Mouse (Mus musculus) layer of hippocampus, adult 8-10 months (tissue): ENCODE measurements at regions not wholly inside any gene's neighbourhood (a gene's known extent, or its start where the extent isn't known, plus 50 kb on each side); places are given as distances from the start of the nearest gene placed in this dataset.

Experiments used
- DNase-seq, 2 experiments: peaks; one replicate each; pipeline ENCODE4 v3.0.0; 2022; ENCODE audit warnings: low spot score in 2 of 2

DNA sequence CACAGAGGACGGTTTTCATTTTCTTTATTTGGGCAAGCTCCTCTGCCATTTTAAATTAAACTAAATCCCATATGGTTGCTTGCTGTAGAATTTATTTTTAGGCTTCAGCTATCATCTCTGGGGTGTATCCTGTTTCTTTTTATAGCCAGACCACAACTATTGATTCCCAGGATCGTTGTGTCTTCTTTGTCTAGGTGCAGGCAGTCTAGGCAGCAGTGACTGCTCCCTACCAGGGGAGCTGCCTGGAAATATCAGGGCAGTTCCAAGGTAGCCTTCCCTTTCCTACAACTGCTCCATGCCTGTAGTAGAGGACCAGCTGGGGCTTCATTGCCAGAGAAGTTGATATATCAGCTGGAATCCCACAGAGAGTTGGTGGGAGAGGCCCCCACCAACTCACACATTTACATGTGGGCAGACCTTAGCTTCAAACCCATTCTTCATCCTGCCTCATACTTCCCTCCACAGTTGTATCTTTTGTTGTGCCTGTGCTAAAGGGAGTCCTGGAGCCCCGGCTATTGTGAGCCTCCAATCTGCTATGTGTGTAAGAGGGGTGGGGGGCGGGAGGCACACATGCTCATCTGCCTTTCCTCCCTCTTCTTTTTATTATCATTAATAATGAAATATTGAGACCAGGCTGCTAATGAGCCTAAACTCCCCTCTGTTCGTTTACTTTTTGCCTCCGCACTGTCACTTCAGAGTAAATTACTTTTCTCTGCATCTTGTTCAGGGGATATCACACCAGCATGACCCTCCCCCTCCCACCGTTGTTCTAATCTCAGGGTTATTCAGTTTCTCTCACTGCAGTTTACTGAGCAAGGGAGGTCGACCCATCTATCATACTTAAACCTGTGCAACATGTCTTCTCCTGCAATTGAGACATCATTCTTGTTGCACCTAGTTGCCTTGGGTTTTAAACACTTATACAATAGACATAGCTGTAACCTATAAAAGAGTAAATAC lies 576.3 kb upstream of the Plxna2 start:
- no peak for DNase-seq

DNA sequence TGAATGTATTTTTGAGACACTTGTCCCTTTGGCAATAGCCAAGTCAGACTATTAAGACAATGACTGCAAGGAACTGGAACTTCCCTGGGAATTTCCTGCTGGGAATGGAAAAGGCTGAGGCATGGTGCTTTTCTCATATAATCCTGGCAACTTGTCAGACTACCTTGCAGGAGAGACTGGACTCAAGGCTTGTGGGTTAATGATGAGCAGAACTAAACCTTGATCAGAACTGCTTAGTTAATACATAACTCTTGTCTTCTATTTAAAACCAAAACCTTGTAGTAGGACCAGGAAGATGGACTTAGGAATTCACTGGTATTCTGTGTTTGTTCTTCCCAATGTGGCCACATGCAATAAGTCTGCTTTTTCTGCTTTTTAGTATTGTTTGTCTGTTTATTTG lies 579.3 kb upstream of the Plxna2 start:
- no peak for DNase-seq

GRCm38 (mm10) chr1:194034199-194034883 lies 583.7 kb upstream of the Plxna2 start:
- no peak for DNase-seq

- no peak for DNase-seq
Observed at GRCm38 (mm10) chr1:194032603-194033002, 585.4 kb upstream of the Plxna2 start.

- no peak for DNase-seq
Observed at GRCm38 (mm10) chr1:194030651-194031228, 587.3 kb upstream of the Plxna2 start.

DNA sequence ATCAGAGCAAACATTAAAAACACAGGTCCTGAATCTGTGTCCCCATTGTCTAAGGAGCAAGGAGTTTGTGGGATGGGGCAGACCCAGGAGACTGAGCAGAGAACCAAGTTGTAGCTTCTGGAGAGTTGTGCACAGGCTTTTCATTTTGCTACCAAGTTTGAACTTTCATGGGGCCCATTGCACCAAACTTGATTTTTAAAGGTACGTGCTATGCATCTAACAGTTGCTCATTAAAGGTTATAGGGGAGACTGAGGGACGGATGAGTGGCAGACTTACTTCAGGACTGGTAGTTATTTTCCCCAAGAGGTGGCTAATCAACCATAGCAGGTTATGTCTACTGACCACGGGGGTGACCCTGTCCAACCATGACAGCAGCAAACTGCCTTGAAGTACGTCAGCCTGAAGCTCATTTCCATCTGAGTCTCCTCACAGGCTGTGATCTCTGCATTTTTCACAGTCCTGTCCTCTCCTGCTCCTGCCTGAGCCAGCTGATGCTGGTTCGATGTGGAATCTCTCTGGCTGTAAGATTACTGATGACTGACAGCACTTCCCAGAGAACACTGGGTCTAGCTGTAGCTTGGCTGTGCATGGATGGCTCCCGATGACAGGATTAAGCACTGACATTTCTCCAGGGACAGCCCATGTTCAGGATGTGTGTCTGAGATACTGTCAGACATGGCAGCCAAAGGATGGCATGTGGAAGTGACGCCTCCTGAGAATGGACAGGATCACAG lies 590.9 kb upstream of the Plxna2 start:
- DNase-seq = no peak

- no peak for DNase-seq
Observed at GRCm38 (mm10) chr1:194026213-194026612, 591.8 kb upstream of the Plxna2 start.

- peak; percentile 71 to 82 for DNase-seq
Observed at GRCm38 (mm10) chr1:194019282-194019681, 598.7 kb upstream of the Plxna2 start.

GRCm38 (mm10) chr1:193992226-193992625 lies 622.1 kb upstream of the Camk1g start:
- DNase-seq = no peak

- DNase-seq = peak; percentile 10 to 11
Observed at GRCm38 (mm10) chr1:193989956-193990675, 620.0 kb upstream of the Camk1g start.

DNA sequence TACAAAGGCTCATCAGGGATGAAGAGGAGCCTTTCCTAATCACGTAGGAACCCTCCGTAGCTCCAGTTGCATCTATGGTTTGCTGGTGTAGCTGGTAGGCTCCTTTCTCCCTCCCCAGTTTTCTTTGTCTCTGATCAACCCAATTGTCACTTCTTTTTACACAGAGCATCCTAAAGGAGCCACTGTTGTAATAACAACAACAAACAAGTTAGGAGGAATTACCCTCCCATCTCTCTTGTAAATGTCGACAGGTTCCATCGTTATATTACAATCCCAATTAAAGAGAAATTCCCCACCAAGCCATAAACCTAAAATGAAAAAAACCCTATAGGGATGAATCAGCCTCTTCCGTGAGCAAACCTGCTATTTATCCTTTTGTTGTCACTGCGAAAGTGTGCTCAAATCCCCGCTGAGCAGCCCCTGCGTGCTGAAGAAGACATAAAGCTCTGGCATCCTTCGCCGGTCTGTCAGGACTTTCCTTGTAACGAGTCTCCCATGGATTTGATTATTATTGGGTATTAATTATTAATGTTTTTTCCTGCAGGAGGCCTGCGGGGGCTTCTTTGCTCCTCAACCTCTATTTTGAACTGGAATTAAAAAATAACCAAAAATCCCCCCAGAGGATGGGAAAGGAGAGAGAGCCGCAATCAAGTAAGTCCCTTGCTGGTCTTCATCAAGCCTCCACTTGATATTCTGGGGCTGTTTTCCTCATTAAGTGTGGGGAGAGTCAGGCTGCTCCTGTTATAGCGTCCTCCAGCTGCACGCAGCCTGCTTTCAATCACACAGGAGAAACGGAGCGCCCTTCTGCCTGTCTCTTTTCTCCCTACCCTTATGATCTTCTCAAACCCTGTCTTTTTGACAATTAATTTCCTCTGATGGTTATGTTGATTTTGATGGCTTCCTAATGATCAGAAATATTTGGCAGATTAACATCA lies 619.1 kb upstream of the Camk1g start:
- DNase-seq = no peak

DNA sequence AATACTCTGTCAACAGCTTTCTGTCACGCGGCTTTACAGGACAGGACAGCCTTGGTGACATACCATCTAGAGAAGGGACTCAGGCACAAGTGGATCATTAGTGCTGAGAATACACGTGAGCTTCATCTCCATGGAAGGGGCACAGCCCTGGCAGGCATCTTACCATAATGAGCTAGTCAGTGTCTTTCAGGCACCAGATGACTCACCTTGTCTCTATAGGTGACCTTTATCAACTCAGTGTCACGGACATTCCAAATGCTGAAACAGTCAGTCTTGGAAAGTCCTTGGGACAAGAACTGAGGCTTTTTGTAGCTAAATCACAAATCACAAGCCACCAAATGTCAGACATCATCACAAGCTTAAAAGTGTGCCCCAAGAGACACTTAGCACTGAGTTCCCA lies 610.5 kb upstream of the Camk1g start:
- DNase-seq = no peak

- no peak for DNase-seq
Observed at GRCm38 (mm10) chr1:193971537-193971936, 601.4 kb upstream of the Camk1g start.

- no peak for DNase-seq
Observed at GRCm38 (mm10) chr1:193969264-193969908, 599.3 kb upstream of the Camk1g start.

- DNase-seq = no peak
Observed at GRCm38 (mm10) chr1:193967957-193968926, 598.1 kb upstream of the Camk1g start.

DNA sequence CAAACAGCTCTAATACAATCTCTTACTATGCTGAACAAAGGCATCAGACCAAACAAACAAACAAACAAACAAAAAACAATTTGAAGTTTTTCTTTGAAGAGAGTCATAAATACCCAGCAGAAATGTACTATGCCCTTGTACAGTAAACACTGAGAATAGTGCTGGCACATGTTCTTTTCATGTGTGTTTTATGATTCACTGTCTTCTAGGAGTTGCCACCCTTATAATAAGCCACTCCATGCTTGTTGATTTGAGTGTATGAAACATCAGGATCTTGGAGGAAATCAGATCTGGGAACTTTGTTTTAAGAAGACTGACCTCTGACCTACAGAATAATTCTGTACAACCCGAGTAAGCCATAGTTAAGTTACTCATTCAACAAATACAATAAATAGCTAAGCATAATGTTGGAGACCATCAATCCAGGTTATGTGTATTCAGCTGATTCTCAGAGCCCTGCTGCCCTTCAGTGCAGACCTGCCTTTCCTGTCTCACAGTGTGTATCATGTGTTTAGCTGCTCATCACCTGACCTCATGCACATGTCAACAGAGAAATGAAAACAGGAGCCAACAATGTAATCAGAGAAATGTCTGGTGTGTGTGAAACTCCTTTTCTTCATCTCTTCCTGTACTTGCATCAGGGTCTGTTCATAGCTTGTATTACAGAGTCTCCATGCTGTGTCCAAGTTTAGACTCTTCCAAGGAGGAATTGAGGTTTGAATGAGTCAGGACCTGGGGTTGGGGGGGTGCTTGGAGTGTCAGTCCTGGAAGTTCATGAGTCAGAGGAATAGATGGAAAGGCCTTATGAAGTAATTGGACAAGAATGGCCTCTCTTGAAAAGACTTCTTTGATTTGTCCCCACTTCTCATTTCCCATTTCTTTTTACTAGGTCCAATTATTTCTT lies 596.8 kb upstream of the Camk1g start:
- DNase-seq = no peak

- no peak for DNase-seq
Observed at GRCm38 (mm10) chr1:193965278-193965677, 595.2 kb upstream of the Camk1g start.
